Mouse (Mus musculus): ENCODE measurements around the gene Stat4.
A peak's percentile ranks its signal among the peaks of the same experiment; 100 is the strongest.
"Not testable (repeated sequence)": the region's sequence is repeated elsewhere in the genome, so short reads cannot be mapped to it uniquely, and the experiment has no call there.

The Stat4 gene

DNA sequence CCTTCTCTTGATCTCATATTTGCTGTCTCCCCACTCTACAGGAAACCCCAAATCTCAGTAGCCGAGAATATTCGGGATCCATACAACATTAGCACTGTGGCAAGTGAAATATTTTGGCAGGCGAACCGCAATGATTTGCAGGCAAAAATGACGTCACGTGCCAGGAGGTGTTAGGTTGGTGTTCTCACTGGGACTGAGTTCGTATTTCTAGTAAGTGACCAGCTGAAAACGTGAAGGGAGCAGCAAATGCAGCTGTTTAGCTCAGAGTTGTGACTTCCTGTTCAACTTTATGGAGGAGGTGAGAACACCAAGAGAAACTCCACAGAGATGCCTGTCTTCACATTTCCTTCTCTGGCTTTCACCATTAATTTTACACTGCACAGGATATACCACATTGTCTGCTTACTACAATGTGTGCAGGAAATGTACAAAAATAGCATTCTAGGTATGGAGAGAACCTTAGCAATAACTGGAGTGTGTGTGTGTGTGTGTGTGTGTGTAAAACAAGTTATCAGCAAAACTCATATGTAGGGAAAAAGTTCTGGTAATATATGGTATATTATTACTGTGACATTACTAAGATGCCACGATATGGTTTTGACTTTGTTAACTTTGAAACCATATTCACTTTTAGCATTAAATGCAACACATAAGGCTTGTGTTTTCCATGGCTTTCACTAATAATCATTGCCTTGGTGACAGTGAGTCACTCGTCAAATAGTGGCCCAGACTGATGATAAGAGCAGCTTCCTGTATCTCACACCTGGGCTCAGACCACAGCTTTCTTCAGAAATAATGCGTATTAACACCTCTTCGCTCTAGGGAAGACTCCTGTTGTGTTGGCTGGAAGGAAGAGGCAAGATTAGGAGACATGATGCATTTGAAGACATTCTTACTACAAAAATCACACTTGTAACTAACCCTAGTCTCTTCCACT, 48.1 kb downstream of the Stat4 start:
- DNase-seq: no peak

DNA sequence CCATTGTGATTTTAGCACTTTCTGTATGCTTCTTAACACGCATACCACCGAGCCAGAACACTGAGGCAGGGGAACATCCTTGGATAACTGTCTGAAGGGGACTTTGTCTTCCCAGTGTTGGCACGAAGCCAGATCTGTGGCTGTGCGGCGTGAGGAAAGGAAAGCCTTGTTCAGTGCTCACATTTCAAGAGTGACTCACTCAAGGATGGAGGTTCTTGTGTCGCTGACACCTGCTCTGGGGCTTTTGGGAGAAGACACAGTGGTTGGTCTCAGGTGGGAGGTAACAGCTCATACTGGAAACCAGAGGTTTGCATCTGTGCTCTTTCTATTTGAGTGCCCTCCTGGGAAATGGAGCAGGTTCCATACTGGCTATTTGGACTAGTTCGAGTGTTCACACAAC, 52.2 kb downstream of the Stat4 start:
- DNase-seq: peak in 1 of 2 experiments; percentile 4

DNA sequence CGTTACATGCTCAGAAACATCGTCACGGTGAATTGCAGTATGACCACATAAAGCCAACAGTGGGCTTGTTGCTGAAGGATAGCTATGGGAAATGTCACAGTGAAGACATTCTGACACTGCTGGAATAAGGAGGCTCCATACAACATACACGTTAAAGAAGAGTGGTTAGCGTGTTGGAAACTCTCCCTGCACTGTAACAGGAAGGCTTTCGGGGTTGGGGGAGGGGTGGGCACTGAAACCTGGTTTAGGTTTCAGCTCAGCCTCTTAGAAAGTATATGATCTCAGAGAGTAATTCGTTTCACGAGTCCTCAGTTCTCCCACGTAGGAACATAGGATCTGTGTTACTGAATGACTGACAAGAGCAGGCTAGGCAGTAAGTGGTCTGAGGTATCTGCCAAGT, 52.7 kb downstream of the Stat4 start:
- no peak for DNase-seq

GRCm38 (mm10) chr1:52040366-52041061, 53.6 kb downstream of the Stat4 start:
- DNase-seq: no peak

- no peak for DNase-seq
Measured at GRCm38 (mm10) chr1:52043191-52043590, 56.2 kb downstream of the Stat4 start.

DNA sequence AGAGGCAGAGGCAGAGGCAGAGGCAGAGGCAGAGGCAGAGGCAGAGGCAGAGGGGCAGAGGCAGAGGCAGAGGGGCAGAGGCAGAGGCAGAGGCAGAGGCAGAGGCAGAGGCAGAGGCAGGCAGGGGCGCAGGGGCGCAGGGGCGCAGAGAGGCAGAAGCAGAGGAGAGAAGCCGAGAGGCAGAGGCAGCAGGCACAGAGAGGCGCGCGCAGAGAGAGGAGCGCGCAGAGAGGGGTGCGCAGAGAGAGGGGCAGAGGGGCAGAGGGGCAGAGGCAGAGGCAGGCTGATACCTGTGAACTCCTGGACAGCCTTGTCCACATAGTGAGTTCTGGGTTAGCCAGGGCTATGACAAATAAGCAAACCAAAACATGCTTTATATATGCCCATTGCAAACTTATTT, 59.9 kb downstream of the Stat4 start:
- not testable (repeated sequence) for DNase-seq

DNA sequence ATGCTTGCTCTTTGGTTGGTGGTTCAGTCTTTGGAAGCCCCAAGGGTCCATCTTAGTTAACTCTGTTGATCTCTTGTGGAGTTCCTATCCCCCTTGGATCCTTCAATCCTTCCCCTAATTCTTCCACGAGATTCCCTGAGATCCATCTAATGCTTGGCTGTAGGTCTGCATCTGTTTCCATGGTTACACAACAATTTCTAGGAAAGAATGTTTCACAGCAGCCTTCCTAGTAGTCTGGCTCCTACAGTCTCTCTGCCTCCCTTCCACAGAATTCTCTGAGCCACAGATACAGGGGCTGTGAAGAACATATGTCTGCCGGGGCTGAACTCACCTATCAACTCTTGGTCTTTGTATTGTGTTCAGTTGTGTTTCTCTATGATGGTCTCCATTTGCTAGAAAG, 61.8 kb downstream of the Stat4 start:
- no peak for DNase-seq

DNA sequence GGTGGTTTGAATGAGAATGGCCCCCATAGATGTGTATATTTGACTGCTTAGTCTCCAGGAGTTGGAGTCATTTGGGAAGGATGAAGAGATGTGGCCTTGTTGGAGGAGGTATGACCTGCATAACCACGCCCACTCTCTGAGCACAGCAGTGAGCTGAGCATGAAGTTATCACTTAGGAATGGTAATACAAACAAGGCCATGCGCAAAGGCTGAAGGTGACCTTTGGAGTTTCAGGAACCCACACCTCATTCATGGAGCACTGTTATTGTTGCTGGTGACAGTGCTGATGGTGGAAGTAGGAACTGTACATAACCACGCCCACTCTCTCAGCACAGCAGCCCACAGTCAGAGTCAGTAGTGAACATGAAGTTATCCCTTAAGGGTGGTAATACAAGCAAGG, 62.9 kb downstream of the Stat4 start:
- no peak for DNase-seq

DNA sequence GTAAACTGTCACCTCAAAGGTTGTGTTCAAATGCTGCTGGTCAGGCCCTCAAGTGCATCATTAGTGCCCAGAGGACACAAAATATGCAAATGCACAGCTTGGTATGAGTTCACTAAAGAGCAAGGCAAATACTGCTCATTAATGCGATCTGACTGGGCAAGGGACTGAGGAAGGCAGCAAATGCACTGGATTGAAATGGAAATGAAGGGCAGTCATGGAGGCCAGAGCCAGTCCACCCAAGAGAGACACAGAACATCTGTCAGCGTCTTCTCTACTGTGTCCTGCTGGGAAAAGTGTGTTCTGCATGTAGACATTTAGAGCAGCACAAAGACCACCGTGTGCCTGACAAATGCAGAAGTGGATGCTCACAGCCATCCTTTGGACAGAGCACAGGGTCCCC, 64.6 kb downstream of the Stat4 start:
- DNase-seq: no peak

GRCm38 (mm10) chr1:52052910-52053309, 66.0 kb downstream of the Stat4 start:
- no peak for DNase-seq

DNA sequence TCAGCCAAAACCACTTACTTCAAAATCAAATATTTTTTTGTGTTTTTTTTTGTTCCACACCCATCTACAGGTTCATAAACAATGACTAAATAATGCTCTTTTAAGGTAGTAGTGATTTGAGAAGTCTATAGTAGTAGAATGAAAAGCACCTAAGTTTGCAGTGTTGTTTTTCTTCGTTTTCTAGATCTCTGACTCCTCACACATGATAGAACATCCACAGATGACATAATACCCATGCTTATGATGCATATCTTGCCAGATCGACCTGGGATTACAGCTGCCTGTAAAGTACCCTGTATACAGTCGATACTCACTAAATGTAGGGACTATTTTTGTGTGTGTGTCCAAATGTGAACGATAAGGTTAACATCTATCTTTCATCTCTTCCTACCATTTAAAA, 69.0 kb downstream of the Stat4 start:
- no peak for DNase-seq

DNA sequence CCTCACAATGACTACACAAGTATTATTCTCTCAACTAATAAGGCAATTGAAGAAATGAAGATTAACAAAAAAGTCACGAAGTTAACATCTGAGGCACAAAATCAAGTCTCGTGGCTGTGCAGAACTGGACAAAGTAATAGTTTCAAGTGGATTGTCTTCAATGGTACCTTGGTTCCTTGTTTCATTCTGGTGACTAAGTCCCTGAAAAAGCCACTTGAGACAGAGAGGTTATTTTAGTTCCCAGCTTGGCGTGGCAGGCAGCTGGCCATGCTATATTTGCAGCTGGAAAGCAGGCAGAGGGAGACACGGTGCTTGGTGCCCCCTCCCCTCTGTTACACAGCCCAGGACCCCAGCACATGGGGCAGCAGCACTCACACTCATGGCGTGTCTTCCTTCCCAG, 70.2 kb downstream of the Stat4 start:
- DNase-seq: no peak

DNA sequence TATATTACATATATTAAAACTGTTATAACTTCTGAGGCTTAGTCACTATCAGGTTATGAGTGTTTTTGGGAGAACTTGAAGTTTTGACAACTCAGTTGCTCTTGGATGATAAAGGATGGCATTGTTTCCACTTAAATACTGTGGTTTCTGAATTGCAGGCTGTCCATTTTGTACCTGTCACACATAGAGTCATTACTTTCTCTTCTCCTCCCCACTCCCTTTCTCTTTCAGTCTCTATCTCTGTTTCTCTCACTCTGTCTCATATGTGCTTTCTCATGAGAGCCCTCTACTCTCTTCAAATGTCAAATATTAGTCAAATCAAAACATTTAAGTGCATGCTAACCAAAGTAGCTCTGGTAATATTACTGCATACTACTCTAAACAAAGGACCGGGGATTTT, 79.3 kb downstream of the Stat4 start:
- no peak for DNase-seq

DNA sequence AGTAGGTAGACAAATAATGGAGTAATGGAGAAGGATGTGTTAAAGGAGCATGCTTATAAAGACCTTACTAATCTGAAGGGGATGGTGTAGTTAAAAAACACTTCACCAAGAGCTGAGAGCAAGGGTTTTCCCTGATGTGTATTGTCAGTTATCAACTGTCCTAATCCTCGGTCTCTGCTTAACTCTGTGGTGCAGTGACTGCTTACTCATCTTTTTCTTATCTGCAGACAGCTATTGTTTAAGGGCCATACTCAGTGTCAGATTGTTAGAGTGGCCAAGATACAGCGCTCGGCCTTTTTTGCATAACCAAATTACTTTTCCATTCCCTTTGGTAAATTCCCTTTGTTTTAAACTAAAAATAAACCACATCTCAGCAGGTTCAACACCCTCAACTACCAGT, 79.7 kb downstream of the Stat4 start:
- no peak for DNase-seq

DNA sequence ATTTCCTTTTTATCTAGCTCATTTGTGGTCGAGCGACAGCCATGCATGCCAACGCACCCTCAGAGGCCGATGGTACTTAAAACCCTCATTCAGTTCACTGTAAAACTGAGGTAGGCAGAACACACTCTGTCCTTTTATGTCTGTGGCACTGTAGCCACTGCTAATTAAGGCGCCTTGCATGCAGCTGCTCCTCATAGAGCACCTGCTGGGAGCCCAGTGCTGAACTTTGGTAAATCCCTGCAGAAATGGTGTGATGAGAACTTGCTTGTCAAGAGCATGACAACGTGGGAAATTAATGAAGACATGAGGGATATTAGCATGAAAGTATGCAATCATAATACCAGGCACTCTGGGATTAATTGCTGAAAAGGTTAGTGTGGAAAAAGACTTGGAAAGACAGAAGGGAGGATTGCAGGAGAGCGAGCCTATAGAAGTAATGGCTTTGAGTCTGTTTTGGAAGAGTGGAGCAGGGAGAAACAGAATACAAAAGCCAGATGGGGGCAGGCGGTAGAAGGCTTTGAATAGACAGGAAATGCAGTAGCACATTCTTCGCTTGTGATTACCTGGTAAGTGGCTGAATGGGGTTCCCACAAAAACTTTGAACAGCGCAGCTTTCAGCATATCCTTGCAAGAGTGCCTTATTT, 92.9 kb downstream of the Stat4 start:
- DNase-seq: no peak

DNA sequence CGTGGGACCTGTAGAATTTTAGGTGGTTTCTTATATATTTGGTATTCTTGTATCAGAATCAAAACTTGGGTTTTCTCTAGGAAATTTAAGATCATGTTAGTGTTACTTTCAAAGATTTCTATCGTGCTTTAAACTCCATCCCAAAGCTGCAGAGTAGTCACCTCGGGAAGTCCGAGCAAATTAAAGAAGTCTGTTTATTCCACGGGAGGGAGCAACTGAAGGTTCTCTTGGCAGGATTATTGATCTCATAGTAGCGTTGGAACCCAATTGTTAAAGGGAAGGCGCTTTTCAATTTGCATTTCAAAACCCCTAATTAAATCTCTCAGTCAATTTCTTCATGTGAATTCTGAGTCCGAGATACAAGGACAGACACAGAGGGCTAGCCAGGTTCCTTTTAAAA, 93.4 kb downstream of the Stat4 start:
- DNase-seq: no peak

DNA sequence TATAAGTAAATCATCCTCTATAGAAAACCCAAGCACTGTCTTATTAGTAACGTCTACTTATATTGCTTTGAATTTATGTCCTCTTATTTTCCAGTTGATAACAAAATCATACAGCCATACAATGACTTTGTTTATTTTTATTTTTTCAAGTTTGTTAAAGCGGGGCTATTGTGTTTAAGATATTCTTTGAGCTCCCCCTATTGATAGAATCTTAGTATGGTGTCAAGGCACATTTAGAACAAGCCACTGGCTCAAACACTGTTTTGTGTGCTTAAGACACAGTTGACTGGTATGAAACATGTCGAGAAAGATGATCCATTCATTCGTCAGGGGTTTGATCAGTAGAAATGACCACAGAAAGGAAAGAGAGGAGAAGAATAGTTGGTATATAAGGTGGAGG, 99.3 kb downstream of the Stat4 start:
- no peak for DNase-seq

DNA sequence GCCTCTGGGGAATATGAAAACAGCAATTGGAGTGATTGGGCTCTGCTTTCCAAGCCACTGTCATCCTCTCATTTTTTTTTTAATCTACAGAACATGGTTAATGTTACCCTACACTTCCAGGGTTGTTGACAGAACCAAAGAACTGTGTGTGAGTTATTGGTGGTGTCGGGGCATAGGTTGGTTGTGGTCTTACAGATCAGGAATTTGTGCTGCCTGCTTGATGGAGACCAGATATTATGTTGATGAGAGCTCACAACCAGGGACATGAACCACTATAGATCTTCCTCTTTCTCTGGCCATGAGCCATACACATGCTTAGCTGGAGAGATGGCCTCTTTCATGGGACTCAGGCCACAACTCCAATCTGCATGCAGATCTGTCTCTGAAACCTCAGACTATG, 100.2 kb downstream of the Stat4 start:
- no peak for DNase-seq

DNA sequence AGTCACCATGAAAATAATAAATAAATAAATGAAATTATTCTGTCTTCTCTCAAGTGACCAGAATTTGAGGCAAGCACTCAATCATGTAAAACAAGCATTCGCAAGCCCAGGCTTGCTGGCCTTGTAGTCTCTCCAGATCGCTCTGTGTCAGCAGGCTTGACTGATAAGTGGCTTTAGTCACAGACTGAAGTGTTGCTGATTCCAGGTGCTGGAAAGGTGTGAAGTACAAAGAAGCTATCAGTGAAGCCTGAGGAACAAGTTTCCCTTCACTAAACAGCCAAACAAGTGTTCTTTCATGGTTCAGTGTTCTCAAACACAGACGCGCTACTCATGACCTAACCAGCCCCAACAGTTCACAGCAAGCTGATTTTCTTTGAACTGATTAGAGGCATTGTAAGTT, 101.7 kb downstream of the Stat4 start:
- no peak for DNase-seq

DNA sequence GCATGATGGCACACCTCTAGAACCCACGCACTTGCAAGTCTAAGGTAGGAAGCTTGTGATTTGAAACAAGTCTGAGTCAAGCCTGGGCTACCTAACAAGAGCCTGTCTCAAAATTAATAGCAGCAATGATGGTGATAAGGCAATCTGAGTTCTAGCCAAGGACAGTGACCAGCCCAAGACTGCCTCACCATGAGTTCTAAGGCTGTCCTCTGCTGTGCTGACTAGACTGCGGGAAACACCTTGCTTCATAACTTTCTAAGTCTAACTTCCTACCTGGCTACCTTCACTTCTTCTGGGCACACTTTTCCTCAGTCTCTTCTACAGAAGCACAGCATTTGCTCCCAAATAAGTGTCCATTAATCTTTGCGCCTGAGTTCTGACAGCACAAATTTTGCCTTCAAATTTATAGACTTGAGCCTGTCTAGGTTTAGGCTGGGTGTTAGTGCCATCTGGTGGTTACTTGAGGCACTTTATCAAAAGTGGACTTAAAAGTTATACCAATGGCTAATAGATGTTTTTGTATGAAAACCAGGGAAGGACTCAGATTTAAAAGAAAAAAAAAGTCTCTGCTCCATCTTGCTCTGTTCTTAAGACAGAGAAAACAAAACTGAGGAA, 111.8 kb downstream of the Stat4 start:
- DNase-seq: peak; percentile 22 to 34

DNA sequence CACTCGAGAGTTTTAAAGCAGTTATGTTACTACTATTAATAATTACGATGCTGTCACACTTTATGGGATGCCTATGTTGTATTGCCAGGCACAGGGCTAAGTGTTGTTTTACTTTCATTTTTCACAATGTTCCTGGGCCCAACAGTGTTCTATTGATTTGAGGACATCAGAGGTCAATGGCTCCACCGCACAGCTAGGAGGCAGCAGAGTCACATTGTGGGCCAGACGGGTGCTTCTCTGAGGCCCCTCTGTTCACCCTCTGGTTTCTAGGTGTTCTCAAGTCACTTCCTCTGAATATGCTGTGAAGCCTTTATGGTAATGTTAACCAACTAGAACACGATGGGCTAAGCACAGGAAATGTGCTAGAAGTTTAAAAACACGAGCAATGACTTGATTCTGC, 113.5 kb downstream of the Stat4 start:
- DNase-seq: no peak

GRCm38 (mm10) chr1:52102795-52103194, 115.8 kb downstream of the Stat4 start:
- no peak for DNase-seq

- DNase-seq: no peak
Measured at GRCm38 (mm10) chr1:52107206-52107605, 120.3 kb downstream of the Stat4 start.
